Mouse (Mus musculus) layer of hippocampus, adult 2 months (tissue): ENCODE measurements around the gene Zfand2b. TPM values are rescaled to one million over a fixed set of nuclear protein-coding genes. Genes with fewer than 3 reads are reported as not detected.

Experiments
- DNase-seq, 2 experiments: peaks; one replicate each; pipeline ENCODE4 v3.0.0; 2022; ENCODE audit warnings: low spot score in 2 of 2
- H3K27ac ChIP-seq: fragments of 200-600 bp; 2 replicates; pipeline ENCODE4 v1.8.1; 2022
- H3K4me3 ChIP-seq: fragments of 200-600 bp; 2 replicates; pipeline ENCODE4 v1.8.1; 2022; ENCODE audit warnings: mild to moderate bottlenecking
- CTCF ChIP-seq: fragments of 200-600 bp; conservative IDR thresholded peaks from 2 replicates; pipeline ENCODE4 v1.8.1; 2022; ENCODE audit warnings: antibody characterized with exemption, mild to moderate bottlenecking, moderate library complexity
- total RNA-seq, 2 experiments: library from RNA; stranded (reverse); gene quantifications; 2 replicates each; pipeline ENCODE4 v1.2.3; 2021

Gene Zfand2b
- total RNA-seq, 2 experiments from 2014 or later: 31.9 to 41.8 TPM

GRCm38 (mm10) chr1:75142301-75143261 lies 25.9 kb upstream of the Zfand2b start, which contains the start of the genes Cnppd1 and Retreg2:
TSS of gene Cnppd1 (minus strand) at chr1:75142711.
TSS of gene Retreg2 (plus strand) at chr1:75142778.
- Histone ChIP-seq H3K27ac (peak within 1 kb of the TSS; percentile 97), H3K4me3 (peak within 1 kb of the TSS; percentile 86)
- DNase-seq: peak; percentile 93 to 95
- peak; percentile 76 for TF ChIP-seq CTCF

GRCm38 (mm10) chr1:75145589-75145988 lies 22.9 kb upstream of the Zfand2b start:
- DNase-seq: no peak
- no peak overlapping the region for H3K4me3 ChIP-seq

GRCm38 (mm10) chr1:75147411-75148135 lies 20.9 kb upstream of the Zfand2b start:
- no peak for DNase-seq
- no peak overlapping the region for H3K4me3 ChIP-seq
- H3K27ac ChIP-seq: no peak overlapping the region
- TF ChIP-seq CTCF: no peak

More at GRCm38 (mm10) chr1:75145589-75145988, 22.9 kb upstream of the Zfand2b start:
- TF ChIP-seq CTCF: no peak
- no peak overlapping the region for H3K27ac ChIP-seq

GRCm38 (mm10) chr1:75148727-75149126 lies 19.7 kb upstream of the Zfand2b start:
- no peak for TF ChIP-seq CTCF
- H3K27ac ChIP-seq: no peak overlapping the region
- no peak overlapping the region for H3K4me3 ChIP-seq
- DNase-seq: no peak

- no peak overlapping the region for H3K27ac ChIP-seq
- no peak for DNase-seq
- H3K4me3 ChIP-seq: no peak overlapping the region
- no peak for TF ChIP-seq CTCF
Observed at GRCm38 (mm10) chr1:75155837-75156236, 12.6 kb upstream of the Zfand2b start.

- Histone ChIP-seq H3K27ac (no peak overlapping the region), H3K4me3 (no peak overlapping the region)
- TF ChIP-seq CTCF: no peak
- no peak for DNase-seq
Observed at GRCm38 (mm10) chr1:75158990-75159389, 9.5 kb upstream of the Zfand2b start.

GRCm38 (mm10) chr1:75159540-75160255 lies 8.7 kb upstream of the Zfand2b start:
- TF ChIP-seq CTCF: no peak
- H3K4me3 ChIP-seq: no peak overlapping the region
- no peak for DNase-seq
- H3K27ac ChIP-seq: no peak overlapping the region

- no peak for DNase-seq
- Histone ChIP-seq H3K4me3 (no peak overlapping the region), H3K27ac (no peak overlapping the region)
- no peak for TF ChIP-seq CTCF
Observed at GRCm38 (mm10) chr1:75160256-75160617, 8.2 kb upstream of the Zfand2b start.

GRCm38 (mm10) chr1:75168093-75168471 lies 364 bp upstream of the Zfand2b start:
- TF ChIP-seq CTCF: no peak
- peak overlapping the region; percentile 98 for H3K27ac ChIP-seq
- DNase-seq: no peak
- peak overlapping the region; percentile 95 for H3K4me3 ChIP-seq

GRCm38 (mm10) chr1:75179334-75180104 lies 11.1 kb downstream of the Zfand2b start:
- H3K4me3 ChIP-seq: peak overlapping the region; percentile 77
- DNase-seq: peak; percentile 44 to 47
- peak overlapping the region; percentile 82 for H3K27ac ChIP-seq
- no peak for TF ChIP-seq CTCF

- Histone ChIP-seq H3K4me3 (peak within 1 kb of the TSS; percentile 77), H3K27ac (peak within 1 kb of the TSS; percentile 82)
- no peak for TF ChIP-seq CTCF
- DNase-seq: peak; percentile 86 to 94
Observed at GRCm38 (mm10) chr1:75180105-75180590, 11.7 kb downstream of the Zfand2b start, which contains the start of gene Abcb6. TSS of gene Abcb6 (minus strand) at chr1:75180392.

GRCm38 (mm10) chr1:75180741-75181140 lies 12.3 kb downstream of the Zfand2b start:
- H3K4me3 ChIP-seq: peak overlapping the region; percentile 77; the same call in 1 of the 2 replicates
- TF ChIP-seq CTCF: no peak
- H3K27ac ChIP-seq: no peak overlapping the region
- DNase-seq: no peak
